Comparison of ENCODE assay signal across 23 mouse cellular contexts in the genomic region with DNA sequence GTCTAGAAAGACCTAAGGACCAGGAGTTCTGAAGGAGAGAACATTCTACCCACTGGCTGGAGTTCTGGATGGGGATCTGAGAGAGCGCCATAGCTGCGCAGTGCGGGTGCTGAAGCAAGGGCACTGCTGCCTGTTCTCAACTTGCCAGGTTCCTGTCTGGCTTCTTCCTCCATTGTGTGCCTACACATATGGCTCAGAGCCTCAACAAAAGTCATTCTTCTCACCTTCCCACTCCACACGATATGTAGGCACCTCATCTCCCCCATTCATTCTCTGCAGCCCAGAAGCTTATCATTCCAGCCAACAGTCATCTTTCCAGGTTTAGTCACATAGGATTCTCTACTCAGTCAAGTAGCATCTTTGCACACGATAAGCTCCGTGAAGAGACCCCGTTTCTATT.
A peak's percentile ranks its signal among the peaks of the same experiment; 100 is the strongest.
DNase-seq lines count a peak whose midpoint lies in the region; ATAC-seq lines count a peak whose summit lies in the region.
"Had no signal": no experiment of that assay in that cellular context is flagged by ENCODE, and none has a peak within 500 bp of the region (broad histone marks: within the 10 kb centered on the region; RNA-seq: fewer than 3 reads in every experiment).

No protein-coding gene starts in this region.

- H3K27ac ChIP-seq in forebrain, embryonic 14.5 days (ENCODE audit: low read depth, low read length): no peak overlapping the region
- H3K27ac ChIP-seq: forebrain, embryonic 10.5 days; forebrain, embryonic 13.5 days; heart, adult 2 months; heart, embryonic 10.5 days; heart, embryonic 13.5 days; hindbrain, embryonic 12.5 days; hindbrain, embryonic 15.5 days had no signal

- no peaks in the 10 kb centered on the region for H3K9me3 ChIP-seq in forebrain, embryonic 14.5 days (replicated peaks; ENCODE audit: control insufficient read depth, low read length)
- H3K9me3 ChIP-seq: forebrain, embryonic 10.5 days; forebrain, embryonic 13.5 days; heart, embryonic 10.5 days; heart, embryonic 13.5 days; hindbrain, embryonic 12.5 days; hindbrain, embryonic 15.5 days had no signal

- WGBS in forebrain, embryonic 14.5 days: 92% methylated on average over 7 of the region's 7 CpGs

- ATAC-seq in frontal cortex, adult (ENCODE audit: low TSS enrichment): peak; percentile 94
- ATAC-seq in forebrain, embryonic 14.5 days: no peak
- ATAC-seq: activated CD4-positive, CD25-positive, alpha-beta regulatory T cell, adult 4 months; forebrain, postnatal 0 days had no signal

- intact Hi-C loops in left cerebral cortex, postnatal 10 days (cut with DNase I): loop anchor here (5.0 kb wide), 2 partner anchors 403 to 468 kb away; no protein-coding TSS in a partner anchor

- no peak for DNase-seq in frontal cortex, postnatal 25 days (ENCODE audit: low spot score in 2 of 2)
- peak; percentile 19 to 37 for DNase-seq in left cerebral cortex, adult 18-20 months (ENCODE audit: low spot score in 2 of 2)
- DNase-seq in left cerebral cortex, postnatal 10 days (ENCODE audit: extremely low spot score in 1 of 2, low spot score in 2 of 2): no peak
- peak; percentile 29 to 40 for DNase-seq in right cerebral cortex, adult 2 months (ENCODE audit: low spot score in 2 of 2)
- DNase-seq in right cerebral cortex, postnatal 14 days: no peak
- DNase-seq in forebrain, embryonic 14.5 days (ENCODE audit: low spot score): no peak
- DNase-seq: adrenal gland, adult 8-10 months; adrenal gland, postnatal 25 days; cerebellum, adult 18-20 months; cerebellum, adult 9-10 months; cerebellum, postnatal 14 days; forebrain, postnatal 0 days; gastrocnemius, postnatal 25 days; heart, adult 2 months; heart, postnatal 14 days had no signal

- no peak overlapping the region for H3K4me3 ChIP-seq in forebrain, embryonic 14.5 days (ENCODE audit: low read depth, low read length)
- H3K4me3 ChIP-seq: forebrain, embryonic 10.5 days; forebrain, embryonic 13.5 days; heart, adult 2 months; heart, embryonic 10.5 days; heart, embryonic 13.5 days; hindbrain, embryonic 12.5 days; hindbrain, embryonic 15.5 days had no signal

- no peaks in the 10 kb centered on the region for H3K36me3 ChIP-seq in forebrain, embryonic 14.5 days (ENCODE audit: control insufficient read depth, insufficient read depth, low read length)
- H3K36me3 ChIP-seq: forebrain, embryonic 10.5 days; heart, embryonic 10.5 days; hindbrain, embryonic 15.5 days had no signal

- no peak overlapping the region for H3K9ac ChIP-seq in forebrain, embryonic 14.5 days (ENCODE audit: low read length)
- H3K9ac ChIP-seq: forebrain, embryonic 13.5 days; forebrain, postnatal 0 days; heart, embryonic 13.5 days; hindbrain, embryonic 12.5 days; hindbrain, embryonic 15.5 days had no signal

- no peak overlapping the region for H3K4me2 ChIP-seq in forebrain, embryonic 14.5 days (ENCODE audit: low read length)
- H3K4me2 ChIP-seq: forebrain, embryonic 13.5 days; heart, embryonic 13.5 days; hindbrain, embryonic 12.5 days; hindbrain, embryonic 15.5 days had no signal

- no peaks in the 10 kb centered on the region for H3K4me1 ChIP-seq in forebrain, embryonic 14.5 days (ENCODE audit: control insufficient read depth, insufficient read depth, low read length)
- H3K4me1 ChIP-seq: forebrain, embryonic 10.5 days; forebrain, embryonic 13.5 days; heart, embryonic 10.5 days; heart, embryonic 13.5 days; hindbrain, embryonic 12.5 days; hindbrain, embryonic 15.5 days had no signal

- H3K27me3 ChIP-seq in forebrain, embryonic 14.5 days (replicated peaks; ENCODE audit: control insufficient read depth, insufficient read depth, low read length): no peaks in the 10 kb centered on the region
- H3K27me3 ChIP-seq: forebrain, embryonic 13.5 days; heart, embryonic 13.5 days; hindbrain, embryonic 12.5 days; hindbrain, embryonic 15.5 days had no signal

Comparison
In these comparisons a context has a peak if more than half of its experiments do, and no peak if none do; other contexts are left out.
1. DNase-seq: peak in left cerebral cortex, adult 18-20 months (2 of 2) and right cerebral cortex, adult 2 months (2 of 2); none in frontal cortex, postnatal 25 days (0 of 2), left cerebral cortex, postnatal 10 days (0 of 2), right cerebral cortex, postnatal 14 days (single experiment) and forebrain, embryonic 14.5 days (single experiment).